Mouse (Mus musculus) liver, embryonic 14.5 days (tissue): ENCODE data around the gene Rnf24. TPM values are rescaled to one million over a fixed set of nuclear protein-coding genes. Genes with fewer than 3 reads are reported as not detected.
"Not testable (repeated sequence)": the region's sequence is repeated elsewhere in the genome, so short reads cannot be mapped to it uniquely, and the experiment has no call there.

Experiments used
- ATAC-seq: fragments of 200-750 bp; cut with Nextera tagmentation; 2 replicates; pipeline ENCODE4 v1.8.0; 2017; ENCODE audit warnings: moderate number of reproducible peaks, mild to moderate bottlenecking, moderate library complexity; ENCODE audit not compliant: insufficient read depth
- DNase-seq, 3 experiments: peaks; one replicate each; pipeline ENCODE4 v3.0.0-alpha.2; 2012 to 2013; ENCODE audit warnings: low read depth in 3 of 3, low spot score in 3 of 3
- H3K27ac ChIP-seq: fragments of 300-500 bp; sonication (generic); 2 replicates; pipeline ENCODE4 v1.5.1; 2014; ENCODE audit warnings: moderate library complexity, mild to moderate bottlenecking, control low read depth, inconsistent platforms
- H3K27me3 ChIP-seq: fragments of 300-500 bp; sonication (generic); 2 replicates; pipeline ENCODE4 v1.6.1; 2014; ENCODE audit warnings: mild to moderate bottlenecking, low read length, moderate library complexity; ENCODE audit not compliant: control insufficient read depth, insufficient read depth
- H3K36me3 ChIP-seq: fragments of 300-500 bp; sonication (generic); replicated peaks from 2 replicates; pipeline ENCODE4 v1.6.1; 2014; ENCODE audit warnings: low read depth; ENCODE audit not compliant: control insufficient read depth, insufficient read depth
- H3K4me1 ChIP-seq, 2 experiments: fragments of 200-500 bp in 1 of 2; fragments of 300-500 bp in 1 of 2; sonication (generic) in 1 of 2; replicated peaks; 2 replicates each; pipeline ENCODE4 v1.6.1; 2012 to 2014; ENCODE audit warnings: antibody characterized with exemption in 1 of 2, inconsistent platforms in 1 of 2, low read length in 1 of 2; ENCODE audit not compliant: control insufficient read depth in 2 of 2, insufficient read depth in 2 of 2
- H3K4me2 ChIP-seq: fragments of 300-500 bp; sonication (generic); 2 replicates; pipeline ENCODE4 v1.6.1; 2014; ENCODE audit warnings: low read depth, mild to moderate bottlenecking, control low read depth, moderate library complexity
- H3K4me3 ChIP-seq, 2 experiments: fragments of 200-500 bp in 1 of 2; fragments of 300-500 bp in 1 of 2; sonication (generic) in 1 of 2; 2 replicates each; pipeline ENCODE4 v1.5.1; 2012 to 2014; ENCODE audit warnings: low read depth in 2 of 2, low read length in 2 of 2, mild to moderate bottlenecking in 2 of 2, control low read depth in 1 of 2, inconsistent platforms in 1 of 2, moderate library complexity in 1 of 2; ENCODE audit not compliant: insufficient read depth in 1 of 2
- H3K9ac ChIP-seq: fragments of 300-500 bp; sonication (generic); replicated peaks from 2 replicates; pipeline ENCODE4 v1.6.1; 2014; ENCODE audit warnings: mild to moderate bottlenecking, control low read depth, moderate library complexity
- H3K9me3 ChIP-seq: fragments of 300-500 bp; sonication (generic); 2 replicates; pipeline ENCODE4 v1.6.1; 2016; ENCODE audit warnings: low read length, mixed read lengths; ENCODE audit not compliant: control insufficient read depth
- CTCF ChIP-seq: IDR thresholded peaks from 2 replicates; pipeline ENCODE4 v1.5.1; 2016; ENCODE audit warnings: antibody characterized with exemption, low read depth, control low read depth
- EP300 ChIP-seq: IDR thresholded peaks from 2 replicates; pipeline ENCODE4 v1.6.1; 2016; ENCODE audit warnings: antibody characterized with exemption, low read depth
- WGBS: fragments of 180-500 bp; shearing (Covaris S2); extraction: QIAGEN DNeasy Blood & Tissue Kit; methylation state at CpG from one replicate; pipeline ENCODE4 v1.1.7; 2014; ENCODE audit not compliant: insufficient replicate concordance; 5-methylcytosine and 5-hydroxymethylcytosine counted together
- polyA plus RNA-seq, 2 experiments: library from polyadenylated mRNA; depleted of rRNA in 1 of 2; stranded (reverse) in 1 of 2; unstranded in 1 of 2; fragments of >200 nt; fragmentation: Nextera tagmentation in 1 of 2; extraction: Ambion mirVana in 1 of 2; gene quantifications; 2 replicates each; pipeline versions ENCODE4 v1.2.1 to v1.2.3; 2012 to 2014

Gene Rnf24
- polyA plus RNA-seq, 2 experiments: 0.32 to 0.55 TPM

DNA sequence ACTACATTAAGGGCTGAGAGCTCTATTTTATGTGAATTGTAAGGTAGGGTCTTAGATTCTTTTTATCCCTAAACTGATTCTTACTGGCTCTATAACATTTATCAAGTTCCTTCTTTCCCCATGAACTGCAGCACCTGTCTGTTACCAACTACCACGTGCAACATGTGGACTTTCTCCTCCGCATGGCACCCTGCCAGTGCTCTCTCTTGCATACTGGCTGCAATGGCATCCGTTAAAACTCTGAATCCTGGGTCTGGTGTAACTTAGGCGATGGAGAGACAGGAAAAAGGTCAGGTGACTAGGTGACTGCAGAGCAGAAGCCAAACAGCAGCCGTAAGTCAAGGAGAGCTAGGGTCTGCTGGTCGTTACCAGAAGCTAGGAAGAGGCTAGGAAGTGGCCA, 43.4 kb downstream of the Rnf24 start:
- Histone ChIP-seq H3K36me3 (no peaks in the 10 kb centered on the region), H3K4me1 (0 out of 4 replicates have a peak, but pooled peaks cover 0 to 3% of the 10 kb centered on the region in 2 experiments), H3K4me3 (no peak overlapping the region), H3K27me3 (no peaks in the 10 kb centered on the region), H3K9me3 (no peaks in the 10 kb centered on the region), H3K27ac (no peak overlapping the region), H3K4me2 (no peak overlapping the region), H3K9ac (no peak overlapping the region)
- no peak for DNase-seq
- 56% methylated on average over 6 of the region's 6 CpGs for WGBS
- ATAC-seq: no peak
- TF ChIP-seq CTCF: no peak
- TF ChIP-seq EP300: no peak

GRCm38 (mm10) chr2:131307822-131308221, 44.9 kb downstream of the Rnf24 start:
- TF ChIP-seq CTCF (no peak), EP300 (no peak)
- Histone ChIP-seq H3K9me3 (no peaks in the 10 kb centered on the region), H3K9ac (no peak overlapping the region), H3K36me3 (no peaks in the 10 kb centered on the region), H3K4me3 (no peak overlapping the region), H3K27me3 (no peaks in the 10 kb centered on the region), H3K4me1 (0 out of 4 replicates have a peak, but pooled peaks cover 0 to 3% of the 10 kb centered on the region in 2 experiments), H3K4me2 (no peak overlapping the region), H3K27ac (no peak overlapping the region)
- WGBS: 63% methylated on average over 2 of the region's 2 CpGs
- DNase-seq: no peak
- no peak for ATAC-seq

GRCm38 (mm10) chr2:131307391-131307790, 45.3 kb downstream of the Rnf24 start:
- DNase-seq (no peak), ATAC-seq (no peak)
- no peak overlapping the region for H3K4me2 ChIP-seq
- no peak overlapping the region for H3K27ac ChIP-seq
- 58% methylated on average over 5 of the region's 5 CpGs for WGBS
- 0 out of 4 replicates have a peak, but pooled peaks cover 0 to 1% of the 10 kb centered on the region in 2 experiments for H3K4me1 ChIP-seq
- no peaks in the 10 kb centered on the region for H3K9me3 ChIP-seq
- TF ChIP-seq CTCF (no peak), EP300 (no peak)
- H3K9ac ChIP-seq: no peak overlapping the region
- no peaks in the 10 kb centered on the region for H3K27me3 ChIP-seq
- no peaks in the 10 kb centered on the region for H3K36me3 ChIP-seq
- no peak overlapping the region for H3K4me3 ChIP-seq

- H3K36me3 ChIP-seq, DNase-seq, H3K27ac ChIP-seq, H3K9ac ChIP-seq, H3K9me3 ChIP-seq, H3K4me1 ChIP-seq, H3K4me3 ChIP-seq, H3K4me2 ChIP-seq, ATAC-seq, H3K27me3 ChIP-seq: not testable (repeated sequence)
- WGBS: 69% methylated on average over 1 of the region's 1 CpGs
Observed at GRCm38 (mm10) chr2:131305226-131305625, 47.5 kb downstream of the Rnf24 start.

- no peak overlapping the region for H3K27ac ChIP-seq
- ATAC-seq (no peak), DNase-seq (no peak)
- no peaks in the 10 kb centered on the region for H3K9me3 ChIP-seq
- TF ChIP-seq EP300 (no peak), CTCF (no peak)
- no peaks in the 10 kb centered on the region; the same call in 1 of the 2 replicates for H3K36me3 ChIP-seq
- 89% methylated on average over 9 of the region's 9 CpGs for WGBS
- H3K4me1 ChIP-seq: no peaks in the 10 kb centered on the region
- no peak overlapping the region for H3K4me2 ChIP-seq
- H3K27me3 ChIP-seq: no peaks in the 10 kb centered on the region
- H3K4me3 ChIP-seq: no peak overlapping the region
- H3K9ac ChIP-seq: no peak overlapping the region
Observed at GRCm38 (mm10) chr2:131304497-131304896, 48.2 kb downstream of the Rnf24 start.

- no peak for DNase-seq
- H3K4me1 ChIP-seq: no peaks in the 10 kb centered on the region
- no peaks in the 10 kb centered on the region for H3K27me3 ChIP-seq
Observed at GRCm38 (mm10) chr2:131301635-131302034, 51.1 kb downstream of the Rnf24 start.

More at GRCm38 (mm10) chr2:131301635-131302034, 51.1 kb downstream of the Rnf24 start:
- Histone ChIP-seq H3K9me3 (no peaks in the 10 kb centered on the region), H3K36me3 (peaks cover 14% of the 10 kb centered on the region), H3K9ac (no peak overlapping the region), H3K4me3 (no peak overlapping the region), H3K27ac (no peak overlapping the region), H3K4me2 (no peak overlapping the region)
- ATAC-seq: no peak
- TF ChIP-seq CTCF: no peak
